Mouse (Mus musculus) B cell, adult 2 months (primary cell): ENCODE data around the gene Sorcs2.

Experiments
- DNase-seq, 2 experiments: peaks; one replicate each; pipeline ENCODE4 v3.0.0; 2022

Sorcs2 gene

GRCm38 (mm10) chr5:36355683-36356082, 42.3 kb downstream of the Sorcs2 start:
- DNase-seq: no peak

- no peak for DNase-seq
Observed at GRCm38 (mm10) chr5:36353679-36354078, 44.3 kb downstream of the Sorcs2 start.

- DNase-seq: no peak
Observed at GRCm38 (mm10) chr5:36353194-36353593, 44.7 kb downstream of the Sorcs2 start.

GRCm38 (mm10) chr5:36346698-36347097, 51.2 kb downstream of the Sorcs2 start:
- no peak for DNase-seq

GRCm38 (mm10) chr5:36339283-36339682, 58.7 kb downstream of the Sorcs2 start:
- DNase-seq: no peak

GRCm38 (mm10) chr5:36336252-36336651, 61.7 kb downstream of the Sorcs2 start:
- no peak for DNase-seq

GRCm38 (mm10) chr5:36335661-36336060, 62.3 kb downstream of the Sorcs2 start:
- no peak for DNase-seq

- no peak for DNase-seq
Observed at GRCm38 (mm10) chr5:36334227-36334626, 63.7 kb downstream of the Sorcs2 start.

- no peak for DNase-seq
Observed at GRCm38 (mm10) chr5:36330472-36331155, 67.3 kb downstream of the Sorcs2 start.

- no peak for DNase-seq
Observed at GRCm38 (mm10) chr5:36326057-36327010, 71.6 kb downstream of the Sorcs2 start.

GRCm38 (mm10) chr5:36324140-36324572, 73.8 kb downstream of the Sorcs2 start:
- no peak for DNase-seq

- DNase-seq: peak; percentile 80 to 82
Observed at GRCm38 (mm10) chr5:36323526-36323925, 74.4 kb downstream of the Sorcs2 start.

- DNase-seq: no peak
Observed at GRCm38 (mm10) chr5:36321581-36321980, 76.4 kb downstream of the Sorcs2 start.

- DNase-seq: no peak
Observed at GRCm38 (mm10) chr5:36320667-36321066, 77.3 kb downstream of the Sorcs2 start.

GRCm38 (mm10) chr5:36317641-36318368, 80.1 kb downstream of the Sorcs2 start:
- peak; percentile 14 to 24 for DNase-seq

GRCm38 (mm10) chr5:36315106-36315505, 82.8 kb downstream of the Sorcs2 start:
- DNase-seq: no peak

GRCm38 (mm10) chr5:36313353-36314079, 84.4 kb downstream of the Sorcs2 start:
- DNase-seq: no peak

GRCm38 (mm10) chr5:36312926-36313325, 85.0 kb downstream of the Sorcs2 start:
- no peak for DNase-seq

- DNase-seq: no peak
Observed at GRCm38 (mm10) chr5:36304299-36304980, 93.5 kb downstream of the Sorcs2 start.

- DNase-seq: no peak
Observed at GRCm38 (mm10) chr5:36301166-36301565, 96.8 kb downstream of the Sorcs2 start.

GRCm38 (mm10) chr5:36298049-36298448, 99.9 kb downstream of the Sorcs2 start:
- no peak for DNase-seq

- DNase-seq: no peak
Observed at GRCm38 (mm10) chr5:36297246-36297645, 100.7 kb downstream of the Sorcs2 start.
